Mouse (Mus musculus) G1E (cell line): Measurements from ENCODE around the gene Lrrc57. TPM values are rescaled to one million over a fixed set of nuclear protein-coding genes. Genes with fewer than 3 reads are reported as not detected.
"Not testable (repeated sequence)": the region's sequence is repeated elsewhere in the genome, so short reads cannot be mapped to it uniquely, and the experiment has no call there.

Source experiments
- ATAC-seq: 2 replicates; pipeline ENCODE4 v1.8.0; 2016; ENCODE audit warnings: mild to moderate bottlenecking; ENCODE audit not compliant: insufficient number of reproducible peaks, poor library complexity, low FRiP score, severe bottlenecking; ENCODE audit errors: extremely low read depth
- DNase-seq: peaks from one replicate; pipeline ENCODE4 v3.0.0; 2012; ENCODE audit warnings: low spot score
- H3K27me3 ChIP-seq: 2 replicates; pipeline ENCODE4 v1.6.1; 2012; ENCODE audit warnings: mild to moderate bottlenecking, low read length, inconsistent platforms; ENCODE audit not compliant: insufficient read depth
- H3K36me3 ChIP-seq: replicated peaks from 2 replicates; pipeline ENCODE3; 2012; ENCODE audit warnings: mild to moderate bottlenecking, inconsistent platforms
- H3K4me1 ChIP-seq: 2 replicates; pipeline ENCODE4 v1.6.1; 2012; ENCODE audit warnings: low read depth, low read length, inconsistent platforms, mixed read lengths; ENCODE audit not compliant: insufficient read depth
- H3K4me3 ChIP-seq: 2 replicates; pipeline ENCODE4 v1.5.1; 2012; ENCODE audit warnings: low read depth, mild to moderate bottlenecking, inconsistent platforms, low read length, moderate library complexity, mixed read lengths
- H3K9me3 ChIP-seq: replicated peaks from 2 replicates; pipeline ENCODE4 v1.6.1; 2012; ENCODE audit warnings: inconsistent platforms
- CTCF ChIP-seq: IDR thresholded peaks from 2 replicates; pipeline ENCODE4 v1.5.1; 2012; ENCODE audit warnings: low read depth, low read length, inconsistent platforms, mixed read lengths
- GATA1 ChIP-seq: IDR thresholded peaks from 2 replicates; pipeline ENCODE4 v1.6.1; 2012; ENCODE audit warnings: borderline replicate concordance, low read length, inconsistent platforms, mixed read lengths
- GATA2 ChIP-seq: IDR thresholded peaks from 2 replicates; pipeline ENCODE4 v1.6.1; 2012; ENCODE audit warnings: low read depth, low read length, inconsistent platforms, borderline replicate concordance
- POLR2AphosphoS5 ChIP-seq: IDR thresholded peaks from 2 replicates; pipeline ENCODE4 v1.6.1; 2012; ENCODE audit warnings: low read depth, low read length, inconsistent platforms; ENCODE audit not compliant: insufficient replicate concordance
- TAL1 ChIP-seq: conservative IDR thresholded peaks from 2 replicates; pipeline ENCODE4 v1.6.1; 2012; ENCODE audit warnings: low read depth, low read length, inconsistent platforms, mixed read lengths
- polyA plus RNA-seq: library from polyadenylated mRNA; stranded (reverse); fragments of >175 nt; gene quantifications from 2 replicates; pipeline ENCODE4 v1.2.3, GENCODE M21; 2012
- total RNA-seq, 2 experiments: library from RNA; stranded (forward) in 1 of 2; stranded (reverse) in 1 of 2; fragments of 200-1000 nt in 1 of 2; fragments of >200 nt in 1 of 2; fragmentation: Nextera tagmentation in 1 of 2; gene quantifications; 2 replicates each; pipeline ENCODE4 v1.2.3; 2014 to 2017

Lrrc57 gene
- total and polyA plus RNA-seq, 3 experiments: 3.0 to 35.8 (median 27.8) TPM

- H3K9me3 ChIP-seq: no peaks in the 10 kb centered on the region
- DNase-seq (no peak), ATAC-seq (peak; percentile 65)
- peak overlapping the region; percentile 16; the same call in 1 of the 2 replicates for H3K4me3 ChIP-seq
- TF ChIP-seq POLR2AphosphoS5: no peak
- peak; percentile 32; the same call in 1 of the 2 replicates for TF ChIP-seq TAL1
- no peak for TF ChIP-seq GATA2
- TF ChIP-seq GATA1: no peak
- no peaks in the 10 kb centered on the region for H3K27me3 ChIP-seq
- peaks cover 84% of the 10 kb centered on the region for H3K4me1 ChIP-seq
- peaks cover 41% of the 10 kb centered on the region for H3K36me3 ChIP-seq
Observed at GRCm38 (mm10) chr2:120575978-120576377, 33.3 kb downstream of the Lrrc57 start.

DNA sequence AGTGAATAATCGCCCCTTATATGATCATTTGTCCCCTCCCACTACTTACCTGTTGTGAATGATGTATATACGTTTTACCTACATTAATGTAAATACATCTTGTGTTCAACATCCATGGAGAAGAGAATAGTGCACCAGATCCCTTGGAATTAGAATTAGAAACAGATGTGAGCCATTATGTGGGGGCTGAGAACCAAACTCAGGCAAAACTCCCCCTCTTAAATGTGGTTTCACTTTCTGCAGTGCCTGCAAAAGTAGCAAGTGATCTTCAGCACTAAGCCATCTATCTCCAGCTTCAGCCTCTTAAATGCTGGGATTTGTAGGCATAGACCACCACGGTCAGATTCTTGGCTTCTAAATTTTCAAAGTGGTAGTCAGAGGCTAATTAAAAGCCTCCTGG lies 34.2 kb downstream of the Lrrc57 start:
- no peaks in the 10 kb centered on the region for H3K9me3 ChIP-seq
- ATAC-seq (no peak), DNase-seq (no peak)
- TF ChIP-seq CTCF (no peak), TAL1 (no peak), GATA2 (no peak), POLR2AphosphoS5 (no peak), GATA1 (no peak)
- peaks cover 40% of the 10 kb centered on the region for H3K36me3 ChIP-seq
- H3K4me1 ChIP-seq: peaks cover 82% of the 10 kb centered on the region
- H3K4me3 ChIP-seq: no peak overlapping the region; the same call in 1 of the 2 replicates
- no peaks in the 10 kb centered on the region for H3K27me3 ChIP-seq

- peaks cover 75% of the 10 kb centered on the region for H3K4me1 ChIP-seq
- not testable (repeated sequence) for H3K27me3 ChIP-seq, H3K4me3 ChIP-seq, ATAC-seq, H3K9me3 ChIP-seq, DNase-seq
- peaks cover 29% of the 10 kb centered on the region for H3K36me3 ChIP-seq
Observed at GRCm38 (mm10) chr2:120572161-120572560, 37.2 kb downstream of the Lrrc57 start.

GRCm38 (mm10) chr2:120571081-120571480 lies 38.2 kb downstream of the Lrrc57 start:
- TF ChIP-seq GATA2 (no peak), POLR2AphosphoS5 (no peak), GATA1 (no peak), TAL1 (no peak), CTCF (no peak)
- ATAC-seq (no peak), DNase-seq (no peak)
- no peak overlapping the region for H3K4me3 ChIP-seq
- H3K27me3 ChIP-seq: no peaks in the 10 kb centered on the region
- H3K9me3 ChIP-seq: no peaks in the 10 kb centered on the region
- peaks cover 72% of the 10 kb centered on the region for H3K4me1 ChIP-seq
- H3K36me3 ChIP-seq: peaks cover 29% of the 10 kb centered on the region

- ATAC-seq: 0 out of 2 replicates have a peak, but pooled peaks have one; percentile 9
- DNase-seq: no peak
- no peaks in the 10 kb centered on the region for H3K9me3 ChIP-seq
Observed at GRCm38 (mm10) chr2:120567798-120568320, 41.5 kb downstream of the Lrrc57 start.

DNA sequence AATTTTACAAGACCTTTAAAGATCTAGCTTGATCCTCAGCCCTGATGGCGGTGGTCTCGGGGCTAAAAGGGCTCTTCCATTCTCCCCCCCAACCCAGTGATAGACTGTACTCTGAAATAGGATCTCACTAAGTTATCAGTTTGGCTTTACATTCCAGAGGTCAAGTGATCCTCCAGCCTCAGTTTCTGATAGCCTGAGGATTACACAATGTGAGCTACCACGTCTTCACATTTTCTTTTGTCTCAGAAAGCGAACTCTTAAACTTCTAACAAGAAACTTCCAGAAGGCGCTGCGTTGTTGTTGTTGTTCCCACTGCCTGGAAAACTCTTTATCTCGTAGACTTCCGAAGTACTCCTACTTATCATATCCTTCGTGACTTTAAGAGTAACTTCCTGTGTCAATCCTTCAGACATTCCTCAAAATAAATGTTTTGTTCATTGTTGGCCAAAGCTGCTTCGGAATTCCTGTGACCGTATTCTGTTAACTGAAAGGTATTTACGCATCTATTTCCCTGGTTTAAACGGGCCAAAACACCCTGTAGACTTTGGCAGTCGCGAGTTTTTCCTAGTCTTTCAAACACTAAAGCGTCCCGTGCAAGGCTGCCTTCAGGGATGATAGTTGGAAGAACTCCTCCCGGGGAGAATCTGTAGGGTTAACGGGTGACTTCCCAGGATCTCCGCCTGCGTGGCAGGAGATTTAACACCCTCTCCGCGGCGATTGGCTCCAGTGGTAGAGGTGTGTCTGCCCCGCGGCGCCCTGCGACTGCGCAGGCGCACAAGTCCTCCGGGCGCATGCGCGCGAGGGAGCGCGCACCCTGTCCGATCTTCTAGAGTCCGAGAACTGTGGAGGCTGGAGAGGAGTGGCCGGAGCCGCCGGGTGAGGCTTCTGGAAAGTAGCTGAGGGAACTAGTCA lies 42.2 kb downstream of the Lrrc57 start, which contains the start of gene Snap23:
Snap23 (plus strand) TSS at position 786 of the 912 bp plus-strand sequence.
- Histone ChIP-seq H3K36me3 (peaks cover 14% of the 10 kb centered on the region), H3K4me3 (peak within 1 kb of the TSS; percentile 89), H3K27me3 (no peaks in the 10 kb centered on the region), H3K9me3 (no peaks in the 10 kb centered on the region), H3K4me1 (peaks cover 59% of the 10 kb centered on the region)
- DNase-seq (peak; percentile 83), ATAC-seq (peak; percentile 43; the same call in 1 of the 2 replicates)
- TF ChIP-seq CTCF (no peak), POLR2AphosphoS5 (no peak), GATA2 (no peak), GATA1 (no peak), TAL1 (no peak)

More at GRCm38 (mm10) chr2:120567798-120568320, 41.5 kb downstream of the Lrrc57 start:
- TF ChIP-seq GATA2: no peak
- TF ChIP-seq TAL1: no peak
- no peak for TF ChIP-seq GATA1
- no peak for TF ChIP-seq POLR2AphosphoS5
- no peak for TF ChIP-seq CTCF
- Histone ChIP-seq H3K27me3 (no peaks in the 10 kb centered on the region), H3K4me1 (peaks cover 61% of the 10 kb centered on the region), H3K36me3 (peaks cover 20% of the 10 kb centered on the region), H3K4me3 (peak overlapping the region; percentile 89)
